Mouse (Mus musculus): Measurements from ENCODE around the gene Gm10715.
A peak's percentile ranks its signal among the peaks of the same experiment; 100 is the strongest.
"Not testable (repeated sequence)": the region's sequence is repeated elsewhere in the genome, so short reads cannot be mapped to it uniquely, and the experiment has no call there.

Gene Gm10715

GRCm38 (mm10) chr9:3036577-3036976 is at the start of gene Gm10715:
TSS of gene Gm10715 (plus strand) at chr9:3036877.
- DNase-seq (ENCODE audit: low read depth, low spot score) = not testable (repeated sequence)

- peak; percentile 41 for DNase-seq (ENCODE audit: low read depth, low spot score)
These were observed 36.2 kb upstream of the Gm10715 start, which contains the start of gene Gm10722 for GRCm38 (mm10) chr9:3000445-3000972. TSS of gene Gm10722 (plus strand) at chr9:3000922.

GRCm38 (mm10) chr9:3001006-3001405 is 35.7 kb upstream of the Gm10715 start:
- DNase-seq (ENCODE audit: low read depth, low spot score) = not testable (repeated sequence)

GRCm38 (mm10) chr9:3001948-3002659 is 34.6 kb upstream of the Gm10715 start:
- peak; percentile 7 for DNase-seq (ENCODE audit: low read depth, low spot score)

GRCm38 (mm10) chr9:3002794-3003396 is 33.8 kb upstream of the Gm10715 start, which contains the start of gene Gm11168:
TSS of gene Gm11168 (plus strand) at chr9:3003346.
- not testable (repeated sequence) for DNase-seq (ENCODE audit: low read depth, low spot score)

- DNase-seq (ENCODE audit: low read depth, low spot score) = not testable (repeated sequence)
These were observed 30.5 kb upstream of the Gm10715 start for GRCm38 (mm10) chr9:3006179-3006578.

GRCm38 (mm10) chr9:3006636-3007035 is 30.0 kb upstream of the Gm10715 start:
- DNase-seq (ENCODE audit: low read depth, low spot score) = not testable (repeated sequence)

GRCm38 (mm10) chr9:3007272-3007671 is 29.4 kb upstream of the Gm10715 start:
- not testable (repeated sequence) for DNase-seq (ENCODE audit: low read depth, low spot score)

GRCm38 (mm10) chr9:3009331-3009730 is 27.3 kb upstream of the Gm10715 start:
- DNase-seq (ENCODE audit: low read depth, low spot score) = not testable (repeated sequence)

- not testable (repeated sequence) for DNase-seq (ENCODE audit: low read depth, low spot score)
These were observed 24.5 kb upstream of the Gm10715 start for GRCm38 (mm10) chr9:3012054-3012621.

- DNase-seq (ENCODE audit: low read depth, low spot score) = not testable (repeated sequence)
These were observed 23.9 kb upstream of the Gm10715 start, which contains the start of gene Gm10721 for GRCm38 (mm10) chr9:3012733-3013279. TSS of gene Gm10721 (plus strand) at chr9:3013140.

GRCm38 (mm10) chr9:3015354-3015753 is 21.3 kb upstream of the Gm10715 start, which contains the start of gene Gm10720:
TSS of gene Gm10720 (plus strand) at chr9:3015654.
- DNase-seq (ENCODE audit: low read depth, low spot score) = not testable (repeated sequence)

GRCm38 (mm10) chr9:3015896-3016295 is 20.8 kb upstream of the Gm10715 start:
- DNase-seq (ENCODE audit: low read depth, low spot score) = not testable (repeated sequence)

GRCm38 (mm10) chr9:3017108-3017507 is 19.6 kb upstream of the Gm10715 start, which contains the start of gene Gm10719:
TSS of gene Gm10719 (plus strand) at chr9:3017408.
- DNase-seq (ENCODE audit: low read depth, low spot score) = not testable (repeated sequence)

- DNase-seq (ENCODE audit: low read depth, low spot score) = not testable (repeated sequence)
These were observed 17.7 kb upstream of the Gm10715 start for GRCm38 (mm10) chr9:3018944-3019343.

GRCm38 (mm10) chr9:3019835-3020727 is 16.6 kb upstream of the Gm10715 start:
- DNase-seq (ENCODE audit: low read depth, low spot score) = not testable (repeated sequence)

- not testable (repeated sequence) for DNase-seq (ENCODE audit: low read depth, low spot score)
These were observed 14.2 kb upstream of the Gm10715 start for GRCm38 (mm10) chr9:3022316-3023008.

- not testable (repeated sequence) for DNase-seq (ENCODE audit: low read depth, low spot score)
These were observed 13.2 kb upstream of the Gm10715 start, which contains the start of gene Gm10718 for GRCm38 (mm10) chr9:3023312-3023984. TSS of gene Gm10718 (plus strand) at chr9:3023547.

GRCm38 (mm10) chr9:3023985-3024648 is 12.6 kb upstream of the Gm10715 start:
- DNase-seq (ENCODE audit: low read depth, low spot score) = not testable (repeated sequence)
